Mouse (Mus musculus) right cerebral cortex, postnatal 4 days (tissue): ENCODE results near the gene Uqcc1.

Source experiments
- DNase-seq: peaks from one replicate; pipeline ENCODE4 v3.0.0-alpha.2; 2022

The Uqcc1 gene

DNA sequence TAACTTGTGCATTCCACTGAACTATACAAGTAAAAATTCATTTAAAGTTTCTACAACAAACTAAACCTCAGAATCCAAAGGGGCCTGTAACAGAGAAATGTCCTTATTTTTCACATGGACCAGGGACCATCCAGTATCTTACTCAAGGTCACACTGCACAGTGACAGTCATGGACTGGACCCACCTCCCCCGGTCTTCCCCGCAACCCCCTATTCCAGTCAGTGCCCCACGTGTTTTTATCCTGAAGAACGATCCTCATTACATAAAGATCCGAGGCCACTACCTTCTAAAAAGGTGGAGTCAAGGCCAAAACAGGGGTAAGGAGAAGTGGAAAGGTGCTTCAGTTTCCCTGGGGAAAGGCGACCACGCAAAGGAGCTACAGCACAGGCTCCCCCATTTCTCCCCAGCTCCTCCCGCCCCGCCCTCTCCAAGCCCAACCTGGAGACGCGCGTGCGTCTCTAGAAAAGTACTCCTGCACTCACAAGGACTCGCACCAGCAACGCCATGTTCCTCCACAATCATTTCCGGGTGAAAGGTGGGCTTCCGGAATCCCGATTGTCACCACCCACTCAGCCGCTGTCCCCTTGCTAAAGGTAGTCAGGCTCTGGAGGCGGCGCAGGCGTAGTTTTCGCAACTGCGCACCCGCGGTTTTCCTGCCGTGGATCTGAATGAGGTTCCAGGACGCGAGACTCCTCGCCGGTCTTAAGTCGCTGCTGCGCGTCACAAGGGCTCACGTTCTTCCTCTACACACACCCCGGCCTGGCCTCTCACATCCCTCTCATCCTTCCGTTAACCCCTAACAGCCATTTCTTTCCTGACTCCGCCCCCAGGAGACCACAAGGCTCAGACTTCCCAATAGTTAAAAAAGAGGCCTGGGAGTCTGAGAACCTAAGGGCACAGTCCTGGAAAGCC, at the start of gene Uqcc1:
Uqcc1 (minus strand) TSS at position 780 of the 912 bp plus-strand sequence.
- DNase-seq, result peak; percentile 91

DNA sequence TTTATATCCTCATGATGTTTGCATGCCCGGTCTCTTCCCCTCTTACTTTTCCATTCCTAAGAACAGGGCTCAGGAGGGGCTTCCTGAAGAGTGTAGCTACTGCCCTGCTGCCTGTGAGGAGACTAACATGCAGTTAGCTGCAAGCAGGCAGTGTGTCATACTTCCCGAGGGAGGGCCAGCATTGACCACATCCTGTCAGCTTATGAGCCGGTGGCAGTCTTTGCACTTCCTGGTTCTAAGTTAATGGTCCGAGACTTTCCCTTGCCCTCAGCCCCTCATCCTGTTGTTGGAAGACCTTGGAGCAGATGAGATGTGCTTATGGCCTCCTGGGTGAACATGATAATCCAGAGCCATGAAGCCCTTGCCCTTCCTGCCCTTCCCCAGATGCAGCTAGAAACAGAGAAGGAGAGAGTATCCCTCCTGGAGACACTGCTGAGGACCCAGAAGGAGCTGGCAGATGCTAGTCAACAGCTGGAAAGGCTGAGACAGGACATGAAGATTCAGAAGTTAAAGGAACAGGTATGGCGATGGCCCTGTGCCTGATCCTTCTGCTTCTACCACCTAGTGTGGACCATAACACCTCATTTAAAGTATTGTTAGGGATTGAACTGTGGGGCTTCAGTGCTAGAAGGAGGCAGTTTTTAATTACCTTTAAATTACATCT, 49.4 kb upstream of the Uqcc1 start:
- DNase-seq, result no peak

DNA sequence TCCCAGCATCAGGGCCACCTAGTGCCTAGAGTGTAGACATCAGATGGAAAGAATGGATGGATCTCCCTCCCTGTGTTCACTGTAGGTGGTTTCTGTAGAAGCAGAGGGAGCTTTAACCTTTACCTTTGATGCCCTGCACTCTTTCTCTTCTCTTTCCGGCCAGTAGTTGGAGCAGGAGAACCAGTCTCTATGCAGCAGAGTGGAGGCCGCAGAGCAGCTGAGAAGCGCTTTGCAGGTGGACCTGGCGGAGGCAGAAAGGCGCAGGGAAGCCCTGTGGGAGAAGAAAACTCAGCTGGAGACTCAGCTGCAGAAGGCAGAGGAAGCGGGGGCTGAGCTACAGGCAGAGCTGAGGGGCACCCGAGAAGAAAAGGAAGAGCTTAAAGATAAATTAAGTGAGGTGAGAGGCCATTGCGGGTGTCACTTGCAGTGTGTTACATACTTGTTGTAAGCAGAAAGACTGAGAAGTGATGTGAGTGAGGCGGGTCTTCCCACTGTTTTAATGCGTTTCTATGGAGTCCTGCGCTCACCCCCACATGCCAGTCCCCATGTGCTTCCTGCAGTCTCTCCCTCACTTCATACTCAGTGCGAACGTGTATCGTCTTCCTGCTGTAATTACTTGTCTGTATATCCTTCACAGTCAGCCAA, 44.1 kb upstream of the Uqcc1 start:
- DNase-seq, result no peak

DNA sequence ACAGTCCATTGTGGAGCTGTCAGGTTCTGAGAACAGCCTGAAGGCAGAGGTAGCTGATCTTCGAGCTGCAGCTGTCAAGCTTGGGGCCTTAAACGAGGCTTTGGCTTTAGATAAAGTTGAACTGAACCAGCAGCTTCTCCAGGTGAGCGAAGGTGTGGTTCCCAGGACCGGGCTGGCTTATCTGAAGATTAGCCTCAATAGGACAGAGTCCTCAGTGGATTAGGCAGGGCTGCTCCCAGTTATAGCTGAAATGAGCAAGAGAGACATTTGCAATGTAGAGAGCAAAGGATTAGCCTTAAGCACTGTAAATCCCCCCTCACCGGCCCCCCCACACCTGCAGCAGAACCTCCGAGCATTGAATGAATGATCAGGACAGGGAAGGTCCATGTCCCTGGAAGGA, 43.2 kb upstream of the Uqcc1 start:
- DNase-seq, result no peak

DNA sequence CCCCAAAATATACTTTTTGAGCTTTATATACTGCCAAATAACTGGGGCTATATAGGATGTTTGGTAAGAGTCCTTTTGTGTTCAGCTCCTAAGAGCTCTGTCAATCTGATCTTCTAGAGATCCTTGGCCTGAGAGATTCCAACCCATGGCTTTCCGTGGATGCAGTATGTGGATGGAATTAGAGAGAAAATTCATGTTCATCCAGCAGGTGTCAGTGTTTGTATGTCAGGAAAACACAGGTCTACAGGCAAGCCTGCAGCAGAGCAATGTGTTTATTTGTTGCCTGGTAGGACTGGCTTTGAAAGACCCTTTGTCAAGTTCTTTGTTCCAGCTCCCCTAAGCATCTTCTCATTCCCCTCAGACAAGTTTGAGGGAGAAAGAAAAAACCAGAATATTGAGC, 32.9 kb upstream of the Uqcc1 start:
- no peak for DNase-seq

DNA sequence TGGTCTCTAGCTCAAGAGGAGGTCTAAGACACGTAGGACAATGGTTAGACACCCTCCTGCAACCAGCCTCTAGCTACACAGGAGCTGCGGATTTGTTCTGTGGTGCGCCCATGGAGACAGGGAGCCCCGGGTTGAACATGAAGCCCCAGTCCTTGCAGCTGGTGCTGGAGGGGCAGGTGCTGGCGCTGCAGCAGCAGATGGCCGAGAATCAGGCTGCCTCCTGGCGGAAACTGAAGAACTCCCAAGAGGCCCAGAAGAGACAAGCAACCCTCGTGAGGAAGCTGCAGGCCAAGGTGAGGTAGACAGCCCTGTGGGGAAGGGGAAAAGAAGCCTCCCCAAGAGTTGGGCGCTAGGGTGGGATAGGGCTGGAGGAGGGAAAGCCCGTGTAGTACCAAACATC, 31.8 kb upstream of the Uqcc1 start:
- no peak for DNase-seq

DNA sequence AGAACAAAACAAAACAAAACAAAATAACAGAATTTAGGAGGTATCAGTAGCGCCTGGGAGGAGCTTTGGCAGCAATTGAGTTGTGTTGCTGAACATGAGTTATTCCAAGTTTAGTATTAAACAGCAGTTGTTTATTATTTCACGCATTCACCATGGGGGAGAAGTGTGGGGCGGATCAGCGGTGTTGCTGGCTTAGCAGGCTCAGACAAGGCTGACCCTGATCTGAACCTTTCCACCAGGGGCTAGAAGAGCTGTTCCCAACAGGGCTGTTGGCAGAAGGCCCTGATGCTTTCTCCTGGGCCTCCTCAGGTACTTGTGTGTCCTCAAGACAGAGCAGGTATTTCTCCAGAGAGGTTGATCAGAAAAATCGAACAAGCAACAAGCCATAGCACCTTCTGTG, 29.9 kb upstream of the Uqcc1 start:
- no peak for DNase-seq

DNA sequence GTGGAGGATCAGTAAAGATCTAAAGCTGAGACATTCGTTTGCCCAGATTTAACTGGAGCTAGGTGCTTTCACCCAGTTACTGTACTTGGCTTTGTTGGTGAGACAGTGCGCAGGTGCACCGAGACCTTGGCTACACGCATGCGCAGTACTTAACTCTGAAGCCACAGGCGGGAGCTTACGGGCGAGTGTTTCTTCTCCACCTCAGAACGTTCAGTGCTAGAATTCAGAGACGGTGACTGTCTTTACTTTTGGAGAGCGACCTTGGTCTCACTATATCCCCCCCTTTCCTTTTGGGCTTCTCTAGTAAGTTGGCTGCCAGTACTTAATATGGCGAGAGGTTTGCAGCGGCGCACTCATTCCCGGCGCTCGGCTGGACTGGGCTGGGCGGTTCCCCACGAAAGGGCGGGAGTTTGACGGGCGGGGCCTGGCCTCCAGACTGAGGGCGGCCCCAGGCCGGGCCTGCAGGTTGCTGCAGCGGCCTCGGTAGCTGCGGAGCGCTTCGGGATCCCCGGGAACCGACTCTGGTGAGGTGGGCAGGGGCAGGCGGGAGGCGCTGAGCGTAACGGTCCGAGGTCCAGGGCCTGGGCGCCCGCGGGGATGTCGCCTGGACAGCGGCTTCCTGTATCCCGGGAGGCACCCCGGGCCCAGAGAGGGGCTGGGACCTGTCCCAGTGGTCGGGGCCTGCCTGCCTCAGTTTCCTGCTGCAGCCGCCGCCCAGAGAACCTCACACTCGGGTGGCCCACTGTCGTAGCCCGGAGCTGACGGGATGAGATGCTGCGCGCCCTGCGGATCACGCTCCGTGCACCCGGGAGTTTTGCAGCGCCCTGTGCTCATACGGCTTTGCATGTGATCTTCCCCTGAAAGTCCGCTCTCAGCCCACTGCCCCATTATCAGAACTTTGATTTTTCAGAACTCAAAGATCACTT, 26.3 kb upstream of the Uqcc1 start, which contains the start of gene Cep250:
Cep250 (plus strand) TSS at position 325 of the 926 bp plus-strand sequence.
- DNase-seq, result peak; percentile 81

DNA sequence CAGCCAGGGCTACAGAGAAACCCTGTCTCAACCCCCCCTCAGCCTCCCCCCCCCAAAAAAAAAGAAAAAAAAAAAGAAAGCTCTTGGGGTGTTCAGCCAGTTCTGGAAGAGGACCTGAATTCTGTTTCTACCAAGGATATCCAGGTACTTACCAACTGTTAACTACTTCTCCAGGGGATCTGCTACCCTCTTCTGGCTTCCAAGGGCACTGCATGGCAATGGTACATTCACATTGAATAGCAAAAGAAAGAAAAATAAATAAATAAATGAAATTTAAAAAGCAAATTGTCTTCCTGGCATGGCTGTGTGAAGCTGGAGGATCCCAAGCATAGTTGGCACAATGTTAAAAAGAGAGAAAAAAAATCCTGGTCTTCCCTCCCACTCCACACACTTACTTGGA, 21.9 kb upstream of the Uqcc1 start:
- DNase-seq, result peak; percentile 62

DNA sequence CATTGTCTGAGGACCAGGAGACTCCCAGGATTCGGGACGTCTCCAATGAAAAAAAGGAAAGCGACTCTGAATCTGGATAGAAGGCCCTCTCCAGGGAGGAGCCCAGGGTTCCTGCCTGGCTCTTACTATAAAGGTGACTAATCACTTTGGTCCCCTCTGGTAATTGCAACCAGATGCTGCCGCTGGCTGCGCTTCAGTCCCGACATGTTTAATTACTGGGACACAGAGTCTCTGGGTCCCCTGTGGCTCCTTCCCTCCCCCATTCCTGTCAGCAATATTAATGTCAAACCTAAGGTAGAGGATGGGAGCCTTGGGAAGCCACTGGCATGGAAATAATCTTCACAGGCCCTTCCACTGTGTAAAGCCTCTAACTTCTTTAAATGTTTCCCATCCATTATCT, 19.3 kb upstream of the Uqcc1 start:
- no peak for DNase-seq

DNA sequence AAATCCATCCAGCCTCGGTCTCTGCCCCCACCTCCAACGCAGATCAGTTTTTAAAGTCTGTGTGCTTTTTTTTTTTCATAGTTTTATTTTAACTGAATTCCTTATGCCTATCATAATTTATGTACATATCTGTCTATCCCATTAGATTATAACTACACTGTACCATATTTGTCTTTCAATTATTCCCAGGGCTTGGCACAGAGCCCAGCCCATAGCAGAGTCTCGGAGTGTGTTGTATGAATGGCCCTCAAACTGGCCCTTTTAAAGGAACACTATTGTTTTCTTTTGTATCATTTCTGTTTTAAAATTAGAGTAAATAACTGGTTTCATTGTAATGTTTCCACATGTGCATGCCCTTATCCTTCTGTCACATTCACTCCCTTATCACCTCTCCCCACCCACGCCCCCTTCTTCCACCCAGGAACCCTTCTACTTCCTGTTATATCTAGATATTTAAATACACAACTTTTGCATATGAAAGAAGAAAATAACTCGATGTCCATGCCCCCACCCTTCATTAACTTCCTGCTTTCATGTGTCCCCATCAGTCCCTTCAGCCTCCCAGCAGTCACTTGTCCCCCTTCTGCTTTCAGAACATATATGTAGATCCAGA, 17.4 kb upstream of the Uqcc1 start:
- no peak for DNase-seq

DNA sequence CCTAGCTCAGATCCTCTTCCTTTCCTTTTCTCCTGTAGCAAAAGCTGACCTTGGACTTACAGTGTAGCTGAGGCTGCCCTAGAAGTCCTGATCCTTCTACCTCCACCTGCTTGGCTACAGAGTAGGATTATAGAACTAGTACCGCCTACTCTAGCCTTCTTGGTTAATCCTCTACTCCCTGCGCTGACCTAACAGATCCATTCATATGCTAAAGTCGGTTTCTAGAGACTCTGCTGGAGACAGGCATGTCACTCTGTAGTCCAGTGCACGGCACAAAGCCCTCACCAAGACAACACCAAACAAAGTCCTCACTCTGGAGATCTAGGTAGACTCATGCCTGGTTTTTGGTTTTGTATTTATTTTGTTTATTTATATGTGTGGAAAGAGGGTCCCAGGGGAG, 16.4 kb upstream of the Uqcc1 start:
- DNase-seq, result no peak

DNA sequence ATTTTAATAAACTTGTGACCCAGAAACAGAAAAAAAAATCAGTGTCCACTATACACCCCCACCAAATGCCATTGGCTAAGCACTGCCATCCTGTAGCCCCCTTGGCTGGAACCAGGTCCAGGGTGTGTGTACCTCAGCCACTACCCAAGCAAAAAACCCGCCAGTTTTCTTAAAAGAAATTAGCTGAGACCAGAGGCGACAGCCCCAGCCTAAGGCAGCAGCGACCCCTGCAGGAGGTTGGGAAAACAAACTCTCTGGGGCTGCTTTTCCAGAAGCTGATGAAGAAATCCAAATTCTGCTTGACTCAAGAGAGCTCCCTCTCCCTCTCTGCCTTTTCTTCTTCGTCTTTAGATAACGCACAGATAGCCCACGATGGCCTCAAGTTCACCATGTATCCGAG, 16.0 kb upstream of the Uqcc1 start:
- peak; percentile 87 for DNase-seq

DNA sequence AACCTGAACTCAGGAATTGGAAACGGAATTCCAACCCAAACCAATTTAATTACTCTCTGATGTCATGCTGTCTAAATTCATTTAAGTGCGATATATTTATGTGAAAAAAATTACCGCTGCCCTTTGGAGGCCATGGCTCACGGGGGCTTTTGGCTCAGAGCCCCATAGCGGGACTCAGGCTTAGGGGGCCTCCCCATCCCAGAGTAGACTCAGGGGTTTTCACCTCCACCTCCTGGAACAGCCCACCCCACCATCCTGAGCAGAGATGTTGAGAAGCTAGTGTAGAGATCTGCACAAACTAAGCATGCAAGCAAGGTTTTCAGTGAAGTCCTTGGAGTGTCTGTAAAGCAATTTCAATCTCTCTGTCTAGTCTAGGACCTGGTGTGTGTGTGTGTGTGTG, 15.5 kb upstream of the Uqcc1 start:
- DNase-seq, result no peak

DNA sequence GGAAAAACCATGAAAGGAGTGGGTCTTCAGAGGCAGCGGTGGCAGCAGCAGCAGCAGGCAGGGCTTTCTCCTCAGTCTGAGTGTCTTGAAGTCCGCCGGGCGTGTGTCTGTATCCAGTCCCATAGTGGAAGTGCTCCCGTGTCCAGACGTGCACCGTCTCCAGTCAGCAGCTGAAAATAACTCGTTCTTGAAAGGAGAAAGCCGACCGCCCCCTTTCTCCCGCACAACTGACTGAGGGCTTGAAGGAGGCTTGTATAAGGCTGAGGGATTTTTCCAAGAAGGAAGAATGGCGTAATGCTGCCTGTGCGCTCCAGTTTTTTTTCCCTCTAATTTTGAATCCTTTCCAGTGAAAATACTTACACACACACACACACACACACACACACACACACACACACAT, 15.0 kb upstream of the Uqcc1 start, which contains the start of gene Gdf5:
Gdf5 (minus strand) TSS at position 244 of the 400 bp plus-strand sequence.
- no peak for DNase-seq

DNA sequence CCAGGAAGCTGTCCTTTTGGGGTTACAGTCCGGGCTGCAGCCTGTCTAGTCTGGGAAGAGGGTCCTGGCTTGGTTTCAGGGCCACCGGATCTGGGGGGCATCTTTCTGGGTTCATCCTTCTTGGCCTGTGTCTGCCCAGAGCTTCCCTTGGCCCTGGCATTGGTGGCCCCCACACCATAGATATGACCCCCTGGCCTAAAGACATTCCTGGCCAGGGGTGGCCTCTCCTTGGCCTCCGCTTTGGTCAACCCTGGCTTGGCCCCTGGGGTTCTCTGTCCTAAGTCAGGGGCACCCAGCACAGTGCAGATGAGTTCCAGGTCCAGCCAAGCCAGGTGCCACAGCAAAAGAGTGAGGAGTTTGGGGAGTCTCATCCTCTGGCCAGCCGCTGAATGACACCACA, 14.6 kb upstream of the Uqcc1 start:
- DNase-seq, result no peak

DNA sequence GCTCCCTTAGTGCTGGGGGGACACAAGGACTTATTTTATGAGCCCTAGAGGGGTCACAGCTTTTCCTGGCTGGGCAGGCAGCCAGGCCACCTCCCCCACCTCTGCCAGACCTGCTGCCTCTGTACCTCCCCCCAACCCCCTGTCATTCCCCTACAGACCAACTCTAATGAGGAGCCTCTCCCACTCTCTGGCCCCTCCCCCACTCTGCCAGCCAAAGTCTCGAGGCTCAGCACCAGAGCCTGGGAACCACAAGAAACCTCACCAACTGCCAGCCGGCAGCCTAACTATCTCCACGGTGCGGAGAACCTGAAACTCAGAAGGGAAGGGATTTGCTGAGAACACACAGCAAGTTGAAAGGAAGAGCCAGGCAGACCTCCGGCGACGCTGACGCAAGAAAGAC, 13.4 kb upstream of the Uqcc1 start:
- DNase-seq, result peak; percentile 19

DNA sequence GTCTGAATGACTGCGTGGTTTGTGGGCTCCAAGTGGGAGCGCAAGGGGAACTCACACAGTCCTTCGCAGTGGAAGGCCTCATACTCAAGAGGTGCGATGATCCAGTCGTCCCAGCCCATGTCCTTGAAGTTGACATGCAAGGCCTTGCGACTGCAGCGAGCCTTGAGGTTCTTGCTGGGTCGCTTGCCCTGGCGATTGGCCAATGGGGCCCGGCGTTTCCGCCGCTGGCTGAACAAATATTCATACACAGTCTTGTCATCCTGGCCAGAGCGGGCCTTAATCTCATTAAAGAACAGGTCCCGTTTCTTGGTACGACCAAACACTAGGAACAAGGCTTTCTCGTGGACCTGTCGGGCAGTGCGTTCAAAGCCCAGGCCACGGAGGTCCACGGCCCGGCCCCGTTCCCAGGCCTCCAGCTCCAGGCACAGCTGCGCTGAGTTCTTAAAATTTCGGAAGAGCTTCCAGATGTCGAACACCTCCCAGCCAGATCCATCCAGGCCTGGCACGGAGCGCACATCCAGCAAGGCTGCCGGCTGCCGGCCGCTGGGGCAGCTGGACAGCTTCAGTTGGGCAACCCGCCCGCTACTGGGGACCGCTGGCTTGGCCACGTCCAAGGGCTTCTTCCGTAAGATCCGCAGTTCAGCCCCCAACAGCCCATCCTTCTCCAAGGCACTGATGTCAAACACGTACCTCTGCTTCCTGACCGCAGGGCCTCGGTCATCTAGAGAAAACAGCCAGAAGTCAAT, 11.8 kb upstream of the Uqcc1 start:
- no peak for DNase-seq

DNA sequence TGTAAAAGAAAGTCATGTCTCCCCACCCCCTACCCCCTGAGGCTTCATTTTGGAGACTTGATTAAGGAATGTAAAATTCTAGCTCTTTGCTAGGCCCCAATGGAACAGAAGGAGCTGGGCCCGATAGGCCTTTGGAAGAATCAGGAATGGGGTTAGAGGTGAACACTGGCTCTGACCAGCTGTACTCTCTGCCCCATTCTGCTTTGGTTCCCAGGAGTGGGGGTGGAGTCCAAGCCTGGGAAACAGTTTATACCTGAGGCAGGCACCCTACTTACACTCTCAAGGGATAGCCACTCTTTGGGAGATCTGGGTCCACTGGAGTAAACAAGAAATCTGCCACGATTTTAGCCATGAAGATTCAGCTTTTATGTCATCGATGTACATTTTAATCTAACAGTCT, 10.6 kb upstream of the Uqcc1 start, which contains the start of gene Gm15557:
Gm15557 (plus strand) TSS at position 48 of the 400 bp plus-strand sequence.
- DNase-seq, result no peak

DNA sequence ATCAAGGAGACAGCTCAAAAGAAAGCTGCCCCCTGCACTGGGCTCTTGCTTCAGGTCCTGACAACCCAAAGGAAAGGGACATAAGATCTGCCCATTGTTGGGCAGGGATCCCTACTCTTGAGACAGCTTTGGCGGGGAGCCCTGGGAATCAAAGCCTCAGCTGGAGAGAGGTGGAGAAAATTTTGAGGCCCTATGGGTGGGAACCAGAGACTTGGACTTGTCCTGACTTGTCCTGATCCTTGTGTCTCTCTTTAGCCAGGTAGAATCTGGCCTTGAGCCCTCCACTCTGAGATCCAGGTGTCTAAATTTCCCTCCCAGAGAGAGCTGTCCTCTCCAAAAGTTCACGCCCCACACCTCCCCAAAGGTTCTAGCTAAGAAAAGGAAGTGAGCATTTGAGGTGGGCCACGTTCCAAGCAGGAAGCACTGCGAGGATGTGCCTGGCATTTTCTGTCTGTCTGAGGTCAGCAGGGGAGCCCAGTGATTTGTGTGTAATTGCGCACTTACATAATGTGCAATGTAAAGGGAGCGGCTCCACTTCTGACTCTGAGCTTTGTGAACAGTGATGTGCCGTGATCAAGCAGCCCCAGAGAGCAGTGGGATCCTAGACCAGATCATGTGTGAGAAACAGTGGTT, 9.9 kb upstream of the Uqcc1 start:
- no peak for DNase-seq
